Mouse (Mus musculus): ENCODE data around the gene Gm10320. TPM values are rescaled to one million over a fixed set of nuclear protein-coding genes. Genes with fewer than 3 reads are reported as not detected.

Gene Gm10320
- polyA plus RNA-seq, 1 experiment from 2014 or later, result 0.56 TPM

GRCm38 (mm10) chr13:98447741-98448140 is 44.1 kb downstream of the Gm10320 start:
- no peaks in the 10 kb centered on the region for H3K9me3 ChIP-seq
- no peaks in the 10 kb centered on the region for H3K36me3 ChIP-seq (replicated peaks)
- no peak overlapping the region for H3K4me2 ChIP-seq
- no peaks in the 10 kb centered on the region for H3K4me1 ChIP-seq
- H3K27ac ChIP-seq, result no peak overlapping the region
- no peaks in the 10 kb centered on the region for H3K27me3 ChIP-seq (replicated peaks)
- no peak for ATAC-seq (replicated peaks)
- 78% methylated on average over 6 of the region's 6 CpGs for WGBS
- no peak overlapping the region for H3K9ac ChIP-seq
- no peak overlapping the region for H3K4me3 ChIP-seq

- no peaks in the 10 kb centered on the region for H3K4me1 ChIP-seq
- H3K9ac ChIP-seq, result no peak overlapping the region
- H3K27me3 ChIP-seq (replicated peaks), result no peaks in the 10 kb centered on the region
- no peak overlapping the region for H3K4me3 ChIP-seq
- ATAC-seq (replicated peaks), result no peak
- no peaks in the 10 kb centered on the region for H3K9me3 ChIP-seq
- WGBS, result 90% methylated on average over 7 of the region's 7 CpGs
- no peaks in the 10 kb centered on the region for H3K36me3 ChIP-seq (replicated peaks)
- H3K4me2 ChIP-seq, result no peak overlapping the region
- no peak overlapping the region for H3K27ac ChIP-seq
These were observed 46.2 kb downstream of the Gm10320 start for GRCm38 (mm10) chr13:98445391-98446125.

- no peaks in the 10 kb centered on the region for H3K36me3 ChIP-seq (replicated peaks)
- H3K9ac ChIP-seq, result no peak overlapping the region
- H3K9me3 ChIP-seq, result no peaks in the 10 kb centered on the region
- WGBS, result 88% methylated on average over 4 of the region's 4 CpGs
- no peak for ATAC-seq (replicated peaks)
- no peaks in the 10 kb centered on the region for H3K4me1 ChIP-seq
- no peak overlapping the region for H3K4me2 ChIP-seq
- no peak overlapping the region for H3K4me3 ChIP-seq
- no peaks in the 10 kb centered on the region for H3K27me3 ChIP-seq (replicated peaks)
- H3K27ac ChIP-seq, result no peak overlapping the region
These were observed 50.8 kb downstream of the Gm10320 start for GRCm38 (mm10) chr13:98441001-98441400.

- Histone ChIP-seq H3K27me3 (replicated peaks) (no peaks in the 10 kb centered on the region), H3K9me3 (no peaks in the 10 kb centered on the region), H3K9ac (no peak overlapping the region), H3K4me2 (no peak overlapping the region), H3K4me1 (no peaks in the 10 kb centered on the region), H3K4me3 (no peak overlapping the region), H3K36me3 (replicated peaks) (no peaks in the 10 kb centered on the region), H3K27ac (no peak overlapping the region)
- ATAC-seq (replicated peaks), result no peak
- 56% methylated on average over 13 of the region's 13 CpGs for WGBS
These were observed 51.4 kb downstream of the Gm10320 start for GRCm38 (mm10) chr13:98440293-98440952.

Other genes with a start within 250 kb of the Gm10320 start
- 32.3 and 34.1 TPM in 2 replicates for gene Utp15, start 229.0 kb downstream of the Gm10320 start, polyA plus RNA-seq (2015; fragmentation: Nextera tagmentation; extraction: Ambion mirVana)
- gene Ankra2, start 228.9 kb downstream of the Gm10320 start, polyA plus RNA-seq (2015; fragmentation: Nextera tagmentation; extraction: Ambion mirVana), result 73.8 and 79.0 TPM in 2 replicates
- not detected in 2 replicates for gene Gm21976, start 212.1 kb downstream of the Gm10320 start, polyA plus RNA-seq (2015; fragmentation: Nextera tagmentation; extraction: Ambion mirVana)
- 426 and 445 TPM in 2 replicates for gene Btf3, start 175.0 kb downstream of the Gm10320 start, polyA plus RNA-seq (2015; fragmentation: Nextera tagmentation; extraction: Ambion mirVana)
- 0.89 and 1.0 TPM in 2 replicates for gene Foxd1, start 137.8 kb downstream of the Gm10320 start, polyA plus RNA-seq (2015; fragmentation: Nextera tagmentation; extraction: Ambion mirVana)
- not detected in 2 replicates for gene Tmem174, start 145.4 kb upstream of the Gm10320 start, polyA plus RNA-seq (2015; fragmentation: Nextera tagmentation; extraction: Ambion mirVana)
- not detected in 2 replicates for gene Tmem171, start 202.8 kb upstream of the Gm10320 start, polyA plus RNA-seq (2015; fragmentation: Nextera tagmentation; extraction: Ambion mirVana)

All from midbrain, embryonic 15.5 days (tissue).